Mouse (Mus musculus) forebrain, embryonic 13.5 days (tissue): ENCODE data around the gene Cpn1. TPM values are rescaled to one million over a fixed set of nuclear protein-coding genes. Genes with fewer than 3 reads are reported as not detected.

Source experiments
- ATAC-seq: fragments of 200-750 bp; cut with Nextera tagmentation; 2 replicates; pipeline ENCODE4 v1.8.0; 2017
- H3K27ac ChIP-seq: fragments of 300-500 bp; sonication (generic); 2 replicates; pipeline ENCODE4 v1.5.1; 2015; ENCODE audit warnings: inconsistent platforms, mild to moderate bottlenecking, moderate library complexity
- H3K27me3 ChIP-seq: fragments of 300-500 bp; sonication (generic); 2 replicates; pipeline ENCODE4 v1.6.1; 2015; ENCODE audit warnings: mild to moderate bottlenecking, inconsistent platforms
- H3K36me3 ChIP-seq: fragments of 300-500 bp; sonication (generic); 2 replicates; pipeline ENCODE4 v1.6.1; 2015; ENCODE audit warnings: mild to moderate bottlenecking, inconsistent platforms; ENCODE audit not compliant: poor library complexity, severe bottlenecking
- H3K4me1 ChIP-seq: fragments of 300-500 bp; sonication (generic); 2 replicates; pipeline ENCODE4 v1.6.1; 2015; ENCODE audit warnings: inconsistent platforms
- H3K4me2 ChIP-seq: fragments of 300-500 bp; sonication (generic); 2 replicates; pipeline ENCODE4 v1.6.1; 2015; ENCODE audit warnings: inconsistent platforms, mild to moderate bottlenecking, moderate library complexity
- H3K4me3 ChIP-seq: fragments of 300-500 bp; sonication (generic); 2 replicates; pipeline ENCODE4 v1.5.1; 2015; ENCODE audit warnings: mild to moderate bottlenecking, inconsistent platforms
- H3K9ac ChIP-seq: fragments of 300-500 bp; sonication (generic); 2 replicates; pipeline ENCODE4 v1.6.1; 2015; ENCODE audit warnings: mild to moderate bottlenecking, inconsistent platforms
- H3K9me3 ChIP-seq: fragments of 300-500 bp; sonication (generic); replicated peaks from 2 replicates; pipeline ENCODE4 v1.6.1; 2016; ENCODE audit warnings: inconsistent platforms
- WGBS: fragments of 180-500 bp; shearing (Covaris S2); methylation state at CpG from one replicate; pipeline ENCODE4 v1.1.7; 2015; 5-methylcytosine and 5-hydroxymethylcytosine counted together
- polyA plus RNA-seq: library from polyadenylated mRNA; unstranded; fragments of >200 nt; fragmentation: Nextera tagmentation; extraction: Ambion mirVana; gene quantifications from 2 replicates; pipeline ENCODE4 v1.2.1, GENCODE M21; 2015

The Cpn1 gene
- polyA plus RNA-seq, 1 experiment from 2014 or later: 0.32 TPM

DNA sequence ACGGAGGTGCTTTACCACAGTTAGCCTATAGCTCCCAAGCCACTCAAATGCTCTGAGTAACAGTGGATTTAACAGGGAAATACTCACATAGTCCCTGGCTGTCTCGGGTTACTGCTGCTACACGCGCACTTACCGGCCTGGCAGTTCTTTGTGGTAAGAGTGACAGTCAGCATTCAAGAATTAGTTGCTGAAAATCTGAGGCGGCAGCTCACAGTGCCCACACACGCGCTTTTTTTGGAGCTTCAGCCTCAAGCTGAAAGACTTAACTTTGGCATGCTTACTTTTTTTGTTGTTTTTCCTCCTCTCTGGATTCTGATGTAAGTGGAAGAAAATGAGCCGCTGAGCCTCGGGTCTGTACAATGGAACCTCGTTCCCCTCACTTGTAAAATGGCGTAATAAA lies 20.8 kb upstream of the Cpn1 start:
- Histone ChIP-seq H3K27ac (no peak overlapping the region), H3K4me1 (no peaks in the 10 kb centered on the region), H3K36me3 (no peaks in the 10 kb centered on the region), H3K4me3 (no peak overlapping the region), H3K9me3 (no peaks in the 10 kb centered on the region), H3K4me2 (no peak overlapping the region), H3K9ac (no peak overlapping the region), H3K27me3 (no peaks in the 10 kb centered on the region; the same call in 1 of the 2 replicates)
- no peak for ATAC-seq
- WGBS: 44% methylated on average over 12 of the region's 12 CpGs

DNA sequence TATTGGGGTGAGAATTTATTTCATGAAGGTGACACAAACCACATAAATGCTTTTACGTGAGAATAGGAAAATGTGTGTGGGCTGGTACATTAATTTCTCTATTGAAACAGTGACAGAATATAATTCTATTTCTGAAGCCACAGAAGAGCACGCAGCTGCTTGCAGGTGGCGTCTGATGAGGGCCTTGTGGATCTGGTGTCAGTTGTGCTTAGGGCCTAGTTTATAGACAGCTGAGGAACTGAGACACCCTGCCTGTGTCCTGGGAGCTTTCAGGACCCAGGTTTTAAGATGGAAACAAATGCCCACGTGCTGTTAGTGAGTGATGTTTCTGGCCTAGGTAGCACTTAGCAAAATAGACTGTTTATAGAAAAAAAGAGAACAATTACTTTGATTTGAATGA lies 18.7 kb upstream of the Cpn1 start:
- Histone ChIP-seq H3K4me2 (no peak overlapping the region), H3K27ac (no peak overlapping the region), H3K9me3 (no peaks in the 10 kb centered on the region), H3K9ac (no peak overlapping the region), H3K4me1 (no peaks in the 10 kb centered on the region), H3K36me3 (no peaks in the 10 kb centered on the region), H3K4me3 (no peak overlapping the region), H3K27me3 (no peaks in the 10 kb centered on the region; the same call in 1 of the 2 replicates)
- no peak for ATAC-seq
- 75% methylated on average over 4 of the region's 4 CpGs for WGBS

DNA sequence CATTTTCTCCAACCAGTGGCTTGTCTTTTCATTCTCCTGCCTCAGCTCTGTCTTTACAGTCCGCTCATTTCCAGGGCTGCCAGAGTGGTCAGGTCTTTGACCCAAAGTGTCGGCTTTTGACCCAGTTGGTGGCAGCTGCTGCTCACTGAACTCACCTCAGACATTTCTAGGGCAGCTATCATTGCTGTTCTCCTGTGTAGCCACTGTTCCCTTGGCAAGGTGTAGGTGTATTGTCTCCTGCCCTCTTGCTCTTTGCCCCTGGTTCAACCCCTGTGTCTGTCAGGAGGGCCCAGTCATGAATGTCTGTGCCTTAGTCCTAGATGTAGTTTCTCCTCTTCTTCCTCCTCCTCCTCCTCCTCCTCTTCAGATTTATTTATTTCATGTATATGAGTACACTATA lies 17.9 kb upstream of the Cpn1 start:
- no peak overlapping the region for H3K4me3 ChIP-seq
- no peak overlapping the region for H3K4me2 ChIP-seq
- H3K27me3 ChIP-seq: no peaks in the 10 kb centered on the region; the same call in 1 of the 2 replicates
- no peak overlapping the region for H3K9ac ChIP-seq
- H3K9me3 ChIP-seq: no peaks in the 10 kb centered on the region
- H3K36me3 ChIP-seq: no peaks in the 10 kb centered on the region
- H3K4me1 ChIP-seq: no peaks in the 10 kb centered on the region
- 91% methylated on average over 2 of the region's 2 CpGs for WGBS
- ATAC-seq: no peak
- no peak overlapping the region for H3K27ac ChIP-seq

DNA sequence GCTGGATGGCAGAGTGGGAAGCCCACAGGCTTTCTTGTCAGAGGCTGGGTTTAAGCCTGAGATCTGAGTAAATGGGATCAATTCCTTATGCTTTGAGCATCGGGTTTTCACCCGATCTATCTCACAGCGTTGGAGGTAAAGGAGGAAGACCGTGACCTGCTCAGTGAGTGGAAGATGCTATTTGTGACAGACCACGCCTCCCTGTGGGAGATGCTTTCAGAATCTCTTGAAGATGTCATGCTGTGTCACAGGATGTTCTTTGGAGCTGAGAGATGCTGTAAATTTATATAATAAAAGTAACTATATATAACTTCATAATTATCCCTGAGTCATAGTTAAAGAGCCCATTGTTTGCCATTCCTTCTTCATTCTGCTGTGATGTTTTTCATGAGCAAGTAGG lies 14.4 kb upstream of the Cpn1 start:
- no peaks in the 10 kb centered on the region for H3K9me3 ChIP-seq

DNA sequence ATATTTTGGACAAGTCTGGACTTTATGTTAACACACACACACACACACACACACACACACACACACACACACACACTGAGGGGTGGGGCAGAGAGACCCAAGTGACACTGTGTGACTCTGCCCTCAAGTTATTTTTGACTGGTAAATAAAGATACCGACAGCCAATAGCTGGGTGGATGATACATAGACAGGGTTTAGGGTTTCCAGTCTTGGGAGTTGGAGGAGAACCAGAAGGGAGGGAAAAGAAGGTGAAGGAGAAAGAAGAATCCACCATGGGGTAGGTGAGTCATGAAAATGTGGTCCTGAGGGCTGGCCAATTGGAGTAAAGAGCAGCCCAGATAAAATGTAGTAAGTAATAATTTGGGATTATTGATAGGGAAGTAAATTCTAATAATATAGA lies 13.7 kb upstream of the Cpn1 start:
- no peaks in the 10 kb centered on the region for H3K36me3 ChIP-seq
- H3K4me2 ChIP-seq: no peak overlapping the region
- 87% methylated on average over 1 of the region's 1 CpGs for WGBS
- no peak overlapping the region for H3K4me3 ChIP-seq
- no peaks in the 10 kb centered on the region for H3K4me1 ChIP-seq
- ATAC-seq: no peak
- no peak overlapping the region for H3K27ac ChIP-seq
- no peaks in the 10 kb centered on the region for H3K9me3 ChIP-seq
- no peaks in the 10 kb centered on the region; the same call in 1 of the 2 replicates for H3K27me3 ChIP-seq
- no peak overlapping the region for H3K9ac ChIP-seq

More for the DNA sequence above, 14.4 kb upstream of the Cpn1 start:
- no peak overlapping the region for H3K9ac ChIP-seq
- no peak overlapping the region for H3K4me2 ChIP-seq
- H3K4me3 ChIP-seq: no peak overlapping the region
- no peaks in the 10 kb centered on the region; the same call in 1 of the 2 replicates for H3K27me3 ChIP-seq
- no peaks in the 10 kb centered on the region for H3K36me3 ChIP-seq
- WGBS: 71% methylated on average over 5 of the region's 5 CpGs
- no peak for ATAC-seq
- H3K27ac ChIP-seq: no peak overlapping the region
- H3K4me1 ChIP-seq: no peaks in the 10 kb centered on the region

DNA sequence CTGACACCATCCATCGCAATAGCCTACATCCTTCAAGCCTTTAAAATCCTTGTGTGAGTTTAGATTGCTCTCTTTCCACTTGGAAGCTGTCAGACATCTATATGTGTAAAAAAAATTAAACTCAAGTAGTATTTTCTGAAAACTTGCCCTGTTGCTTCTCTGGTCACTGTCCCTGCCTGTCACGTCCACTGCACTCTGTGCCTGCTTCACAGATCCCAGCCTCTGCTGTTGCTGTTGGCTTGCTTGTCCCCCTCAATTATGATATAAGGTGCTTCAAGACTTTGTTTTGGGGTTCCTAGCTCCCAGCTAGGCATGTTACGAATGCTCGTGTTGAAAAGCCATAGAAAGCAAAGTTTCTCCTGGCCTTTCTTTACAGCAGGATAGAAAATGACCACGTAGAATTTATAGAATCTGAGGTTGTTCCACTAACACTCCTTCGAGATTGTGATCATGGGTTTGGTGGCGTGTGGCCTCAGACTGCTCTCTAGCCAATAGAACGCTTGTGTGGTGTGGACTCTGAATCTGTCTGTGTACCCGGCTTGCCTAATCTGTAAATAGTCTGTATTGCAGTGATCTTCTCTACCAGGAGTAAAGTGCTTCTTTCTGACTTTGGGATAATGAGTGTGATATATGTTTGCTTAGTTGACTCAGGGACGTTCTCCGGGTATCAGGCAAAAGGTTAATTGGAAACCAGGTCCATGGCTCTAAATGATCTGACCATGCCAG lies 12.6 kb upstream of the Cpn1 start:
- Histone ChIP-seq H3K36me3 (no peaks in the 10 kb centered on the region), H3K4me3 (no peak overlapping the region), H3K4me1 (no peaks in the 10 kb centered on the region), H3K27ac (no peak overlapping the region), H3K9ac (no peak overlapping the region), H3K9me3 (no peaks in the 10 kb centered on the region), H3K4me2 (no peak overlapping the region), H3K27me3 (no peaks in the 10 kb centered on the region; the same call in 1 of the 2 replicates)
- no peak for ATAC-seq
- 85% methylated on average over 11 of the region's 11 CpGs for WGBS

DNA sequence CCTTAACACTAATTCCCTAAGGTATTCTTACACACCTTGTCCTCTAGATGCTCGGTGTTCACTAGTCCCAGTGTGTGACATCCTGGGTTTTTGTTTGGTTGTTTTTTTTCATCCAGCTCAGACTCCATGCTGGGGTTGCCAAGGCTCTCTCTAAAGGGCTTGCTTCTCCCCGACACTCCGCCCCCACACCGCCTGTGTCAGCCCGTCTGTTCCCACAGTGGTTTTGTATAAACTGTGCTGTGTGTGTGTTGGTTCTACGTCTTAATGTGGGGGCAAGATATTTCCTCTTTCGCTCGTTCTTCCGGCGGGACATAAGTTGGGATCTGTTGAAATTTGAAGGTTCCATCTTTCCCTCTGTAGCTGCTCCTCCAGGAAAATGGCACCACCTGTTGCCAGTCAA lies 11.7 kb upstream of the Cpn1 start:
- H3K9me3 ChIP-seq: no peaks in the 10 kb centered on the region
- no peak overlapping the region for H3K9ac ChIP-seq
- no peaks in the 10 kb centered on the region for H3K4me1 ChIP-seq
- no peaks in the 10 kb centered on the region; the same call in 1 of the 2 replicates for H3K27me3 ChIP-seq
- no peak overlapping the region for H3K4me2 ChIP-seq
- WGBS: 91% methylated on average over 10 of the region's 10 CpGs
- H3K36me3 ChIP-seq: no peaks in the 10 kb centered on the region
- H3K4me3 ChIP-seq: no peak overlapping the region
- no peak for ATAC-seq
- H3K27ac ChIP-seq: no peak overlapping the region

DNA sequence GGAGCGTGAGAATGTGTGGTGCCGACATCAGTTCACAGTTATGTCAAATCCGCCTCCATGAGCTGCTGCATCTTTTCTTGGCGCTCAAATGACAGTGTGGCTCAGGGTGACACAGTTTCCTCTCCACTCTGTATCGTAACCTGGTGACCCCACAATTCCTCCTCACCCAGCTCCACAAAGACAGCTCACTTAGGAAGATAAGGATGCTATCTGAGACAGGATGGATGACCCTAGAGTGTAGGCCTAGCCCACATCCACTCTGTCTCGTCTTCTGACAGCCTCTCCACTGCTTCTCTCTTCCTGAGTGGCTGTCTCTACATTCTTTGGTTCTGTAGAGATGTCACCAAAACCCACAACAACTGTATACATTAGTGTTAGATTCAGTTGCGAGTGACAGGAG lies 9.1 kb upstream of the Cpn1 start:
- H3K4me1 ChIP-seq: no peaks in the 10 kb centered on the region
- 80% methylated on average over 7 of the region's 7 CpGs for WGBS
- H3K27ac ChIP-seq: no peak overlapping the region
- ATAC-seq: no peak
- H3K4me2 ChIP-seq: no peak overlapping the region
- no peaks in the 10 kb centered on the region for H3K36me3 ChIP-seq
- no peaks in the 10 kb centered on the region for H3K9me3 ChIP-seq
- no peak overlapping the region for H3K4me3 ChIP-seq
- H3K27me3 ChIP-seq: no peaks in the 10 kb centered on the region
- no peak overlapping the region for H3K9ac ChIP-seq

DNA sequence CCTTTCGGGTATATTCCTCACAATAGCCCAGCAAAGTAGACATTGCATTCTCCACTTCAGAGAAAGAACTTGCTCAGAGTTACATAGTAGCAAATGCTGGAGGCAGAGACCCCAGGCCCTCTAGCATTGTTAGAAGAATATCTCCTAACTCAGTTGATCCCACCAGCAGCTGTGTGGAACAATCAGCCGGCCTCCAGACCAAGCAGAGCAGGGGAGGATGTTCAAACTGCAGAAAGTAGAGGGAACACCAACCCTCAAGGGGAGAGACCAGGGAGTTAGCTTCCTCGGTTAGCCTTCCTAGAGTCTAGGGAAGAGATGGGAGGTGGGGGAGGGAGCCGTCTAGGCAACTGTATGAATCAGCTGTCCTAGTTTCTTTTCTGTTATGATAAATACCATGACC lies 6.1 kb upstream of the Cpn1 start:
- Histone ChIP-seq H3K9me3 (no peaks in the 10 kb centered on the region), H3K4me3 (no peak overlapping the region), H3K27me3 (no peaks in the 10 kb centered on the region), H3K4me1 (no peaks in the 10 kb centered on the region), H3K27ac (no peak overlapping the region), H3K9ac (no peak overlapping the region), H3K4me2 (no peak overlapping the region), H3K36me3 (no peaks in the 10 kb centered on the region)
- no peak for ATAC-seq
- 80% methylated on average over 4 of the region's 4 CpGs for whole genome bisulfite sequencing

DNA sequence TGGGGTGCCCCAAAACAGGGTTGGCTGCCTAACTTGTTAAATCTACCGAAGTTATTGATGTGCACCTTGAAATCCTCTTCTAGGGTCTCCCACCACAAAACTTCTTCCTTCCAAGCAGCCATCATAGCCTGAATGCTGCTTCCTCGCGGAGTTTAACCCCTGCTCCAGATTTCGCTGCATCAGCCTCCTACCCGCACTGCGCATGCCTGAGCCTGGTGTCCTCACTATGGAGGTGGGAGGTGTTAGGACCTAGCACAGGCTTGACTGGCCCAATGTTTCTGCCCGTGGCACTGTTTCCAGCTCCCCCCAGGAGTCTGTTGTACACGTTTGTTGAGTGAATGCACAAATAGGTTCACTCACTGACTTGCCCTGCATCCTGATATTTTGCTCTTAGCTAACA lies 4.0 kb upstream of the Cpn1 start:
- Histone ChIP-seq H3K27ac (no peak overlapping the region), H3K27me3 (peaks cover 7% of the 10 kb centered on the region; the same call in 1 of the 2 replicates), H3K9ac (no peak overlapping the region), H3K4me2 (no peak overlapping the region), H3K9me3 (no peaks in the 10 kb centered on the region), H3K4me1 (peaks cover 8% of the 10 kb centered on the region; the same call in 1 of the 2 replicates), H3K4me3 (no peak overlapping the region), H3K36me3 (no peaks in the 10 kb centered on the region)
- 87% methylated on average over 8 of the region's 8 CpGs for WGBS
- no peak for ATAC-seq

DNA sequence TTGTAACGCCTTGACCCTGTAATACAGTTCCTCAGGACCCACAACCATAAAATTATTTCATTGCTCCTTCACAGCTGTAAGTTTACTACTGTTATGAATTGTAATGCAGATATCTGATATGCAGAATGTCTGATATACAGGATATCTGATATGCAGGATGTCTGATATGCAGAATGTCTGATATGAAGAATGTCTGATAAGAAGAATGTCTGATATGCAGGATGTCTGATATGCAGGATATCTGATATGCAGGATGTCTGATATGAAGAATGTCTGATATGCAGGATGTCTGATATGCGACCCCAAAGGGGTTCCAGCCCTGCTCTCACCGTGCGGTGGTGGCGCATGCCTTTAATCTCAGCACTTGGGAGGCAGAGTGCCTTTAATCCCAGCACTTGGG lies 4.4 kb downstream of the Cpn1 start:
- ATAC-seq: no peak
- no peaks in the 10 kb centered on the region for H3K36me3 ChIP-seq
- H3K9ac ChIP-seq: no peak overlapping the region
- H3K4me2 ChIP-seq: no peak overlapping the region
- H3K27me3 ChIP-seq: peaks cover 7% of the 10 kb centered on the region; the same call in 1 of the 2 replicates
- peaks cover 8% of the 10 kb centered on the region; the same call in 1 of the 2 replicates for H3K4me1 ChIP-seq
- H3K27ac ChIP-seq: no peak overlapping the region
- H3K9me3 ChIP-seq: no peaks in the 10 kb centered on the region
- no peak overlapping the region for H3K4me3 ChIP-seq
- 97% methylated on average over 5 of the region's 5 CpGs for WGBS

DNA sequence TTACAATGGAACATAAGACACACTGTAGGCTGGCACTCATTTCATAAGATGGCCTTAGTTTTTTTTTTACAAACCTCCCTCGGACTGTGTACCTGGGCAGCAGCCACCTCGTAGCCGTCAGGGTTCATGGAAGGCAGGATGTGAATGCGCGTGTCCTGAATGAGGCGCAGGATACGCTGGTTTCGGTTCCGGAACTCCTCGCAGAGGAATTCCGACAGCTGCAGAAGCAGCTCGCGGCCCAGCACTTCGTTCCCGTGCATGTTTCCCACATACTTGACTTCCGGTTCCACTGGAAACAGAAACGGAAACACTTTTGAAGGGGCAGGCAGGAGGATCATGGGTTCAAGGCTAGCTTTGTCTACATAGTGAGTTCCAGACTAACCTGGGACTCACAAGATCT lies 5.6 kb downstream of the Cpn1 start:
- 96% methylated on average over 17 of the region's 17 CpGs for WGBS
- no peak overlapping the region for H3K9ac ChIP-seq

DNA sequence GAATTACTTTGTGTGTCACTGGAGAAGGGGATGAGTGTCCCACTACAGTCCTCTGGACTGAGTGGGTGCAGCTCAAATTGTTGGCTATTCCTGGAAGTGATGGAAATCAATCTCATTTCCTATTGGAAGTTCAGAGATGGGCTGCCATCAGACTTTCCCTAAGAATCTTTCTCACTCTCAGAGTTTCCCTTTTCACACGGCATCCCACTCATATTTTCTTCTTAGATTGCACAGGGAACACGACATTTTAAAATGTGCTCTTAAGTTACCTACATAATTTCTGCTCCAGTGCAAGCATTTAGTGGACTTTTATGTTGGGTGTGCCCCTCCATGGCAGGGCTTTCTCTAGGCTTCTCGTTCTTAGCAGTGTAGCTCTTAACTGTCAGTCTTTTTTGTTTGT lies 8.6 kb downstream of the Cpn1 start:
- no peaks in the 10 kb centered on the region for H3K36me3 ChIP-seq
- H3K9me3 ChIP-seq: no peaks in the 10 kb centered on the region
- H3K4me2 ChIP-seq: no peak overlapping the region
- no peak for ATAC-seq
- H3K27me3 ChIP-seq: no peaks in the 10 kb centered on the region
- H3K4me3 ChIP-seq: no peak overlapping the region
- no peak overlapping the region for H3K9ac ChIP-seq
- no peaks in the 10 kb centered on the region for H3K4me1 ChIP-seq
- WGBS: 81% methylated on average over 3 of the region's 3 CpGs
- no peak overlapping the region for H3K27ac ChIP-seq

More for the DNA sequence above, 5.6 kb downstream of the Cpn1 start:
- H3K27me3 ChIP-seq: 0 out of 2 replicates have a peak, but pooled peaks cover under 1% of the 10 kb centered on the region
- H3K4me2 ChIP-seq: no peak overlapping the region
- no peak overlapping the region for H3K4me3 ChIP-seq
- no peaks in the 10 kb centered on the region for H3K36me3 ChIP-seq
- H3K27ac ChIP-seq: no peak overlapping the region
- ATAC-seq: no peak
- no peaks in the 10 kb centered on the region for H3K9me3 ChIP-seq
- 0 out of 2 replicates have a peak, but pooled peaks cover under 1% of the 10 kb centered on the region for H3K4me1 ChIP-seq
